In genomic region chrX:43427961-43428365, GRCm38 (mm10) we compare ENCODE assay signal across 10 mouse cellular contexts. TPM values are rescaled to one million over a fixed set of nuclear protein-coding genes. Genes with fewer than 3 reads are reported as not detected.
DNase-seq lines count a peak whose midpoint lies in the region; ATAC-seq and TF ChIP-seq lines count a peak whose summit lies in the region.
"Had no signal": no experiment of that assay in that cellular context is flagged by ENCODE, and none has a peak within 500 bp of the region (broad histone marks: within the 10 kb centered on the region; RNA-seq: fewer than 3 reads in every experiment).

No protein-coding gene starts in this region.

- ATAC-seq in heart, embryonic 16.5 days (replicated peaks; ENCODE audit: extremely low read depth, insufficient read depth, low FRiP score): no peak
- no peak for ATAC-seq in forebrain, embryonic 15.5 days (replicated peaks)

- no peak for DNase-seq in heart, adult 9 months (ENCODE audit: low spot score in 2 of 2)
- peak; percentile 40 for DNase-seq in brain, embryonic 14.5 days (ENCODE audit: low read depth)
- DNase-seq in midbrain, embryonic 10.5 days (ENCODE audit: low spot score): peak; percentile 22
- no peak for DNase-seq in gastrocnemius, postnatal 25 days
- no peak for DNase-seq in lung, adult 18-20 months
- DNase-seq in spleen, postnatal 14 days (ENCODE audit: low spot score in 2 of 2): no peak

- H3K4me2 ChIP-seq in heart, embryonic 16.5 days (ENCODE audit: low read depth, low read length): peak overlapping the region; percentile 67
- H3K4me2 ChIP-seq in forebrain, embryonic 15.5 days (replicated peaks): peak overlapping the region; percentile 67

- no peak for TF ChIP-seq CTCF in brain, embryonic 14.5 days (IDR thresholded peaks at IDR 0.05; ENCODE audit: borderline replicate concordance, extremely low read depth, insufficient read depth, insufficient read length)

- H3K9me3 ChIP-seq in heart, embryonic 16.5 days (replicated peaks; ENCODE audit: control insufficient read depth, low read length): no peaks in the 10 kb centered on the region
- H3K9me3 ChIP-seq in forebrain, embryonic 15.5 days: no peaks in the 10 kb centered on the region
- H3K9me3 ChIP-seq in midbrain, embryonic 10.5 days (replicated peaks): no peaks in the 10 kb centered on the region

- H3K36me3 ChIP-seq in heart, embryonic 16.5 days (ENCODE audit: control insufficient read depth, insufficient read depth): no peaks in the 10 kb centered on the region
- H3K36me3 ChIP-seq in forebrain, embryonic 15.5 days: no peaks in the 10 kb centered on the region
- H3K36me3 ChIP-seq in midbrain, embryonic 10.5 days: no peaks in the 10 kb centered on the region

- no peak overlapping the region for H3K9ac ChIP-seq in heart, embryonic 16.5 days (ENCODE audit: low read length)
- H3K9ac ChIP-seq in forebrain, embryonic 15.5 days (replicated peaks): peak overlapping the region; percentile 46

- no peak for TF ChIP-seq POLR2A in brain, embryonic 14.5 days (IDR thresholded peaks at IDR 0.05; ENCODE audit: borderline replicate concordance, extremely low read depth, insufficient read depth, insufficient read length, poor library complexity, severe bottlenecking)

- H3K4me3 ChIP-seq in heart, embryonic 16.5 days (ENCODE audit: low read length): peak overlapping the region; percentile 9; the same call in 1 of the 2 replicates
- H3K4me3 ChIP-seq in forebrain, embryonic 15.5 days: peak overlapping the region; percentile 50
- H3K4me3 ChIP-seq in midbrain, embryonic 10.5 days: peak overlapping the region; percentile 53
- H3K4me3 ChIP-seq: myocyte had no signal

- 0 out of 2 replicates have a peak, but pooled peaks cover 2% of the 10 kb centered on the region for H3K4me1 ChIP-seq in heart, embryonic 16.5 days (ENCODE audit: control insufficient read depth, insufficient read depth, low read length)
- H3K4me1 ChIP-seq in forebrain, embryonic 15.5 days: no peaks in the 10 kb centered on the region; the same call in 1 of the 2 replicates
- H3K4me1 ChIP-seq in midbrain, embryonic 10.5 days: peaks cover 5% of the 10 kb centered on the region; the same call in 1 of the 2 replicates

- H3K27me3 ChIP-seq in heart, embryonic 16.5 days (ENCODE audit: control insufficient read depth, insufficient read depth, low read length): peaks cover 10% of the 10 kb centered on the region
- H3K27me3 ChIP-seq in forebrain, embryonic 15.5 days: no peaks in the 10 kb centered on the region
- H3K27me3 ChIP-seq in midbrain, embryonic 10.5 days (ENCODE audit: low read depth, poor library complexity, severe bottlenecking): peaks cover 36% of the 10 kb centered on the region
- H3K27me3 ChIP-seq: CH12.LX had no signal

- no peak overlapping the region for H3K27ac ChIP-seq in heart, embryonic 16.5 days (ENCODE audit: low read length)
- H3K27ac ChIP-seq in forebrain, embryonic 15.5 days (replicated peaks): no peak overlapping the region
- H3K27ac ChIP-seq in midbrain, embryonic 10.5 days (replicated peaks): no peak overlapping the region

- 11% methylated on average over 12 of the region's 12 CpGs for WGBS in heart, embryonic 16.5 days
- 17% methylated on average over 12 of the region's 12 CpGs for WGBS in forebrain, embryonic 15.5 days
- 19% methylated on average over 12 of the region's 12 CpGs for WGBS in midbrain, embryonic 10.5 days

RNA-seq across cellular contexts. Expression of gene Tenm1, which starts 1.0 kb away (rescaled TPM):
- 0.03 and 0.24 TPM in 2 replicates for polyA plus RNA-seq in heart, embryonic 16.5 days (2015; fragmentation: Nextera tagmentation; extraction: Ambion mirVana)
- 14.1 and 21.3 TPM in 2 replicates for polyA plus RNA-seq in brain, embryonic 14.5 days (2012; rRNA removed)
- polyA plus RNA-seq in forebrain, embryonic 15.5 days (2015; fragmentation: Nextera tagmentation; extraction: Ambion mirVana): 17.4 and 18.5 TPM in 2 replicates
- 0.64 and 1.8 TPM in 2 replicates for polyA plus RNA-seq in midbrain, embryonic 10.5 days (2016; fragmentation: Nextera tagmentation; extraction: Ambion mirVana)
- under 1 TPM in 1 of 2 experiments, not detected in 1; 0.08 TPM for total RNA-seq in gastrocnemius, postnatal 25 days (2021)
- total RNA-seq: CH12.LX had no signal
- polyA plus RNA-seq: myocyte had no signal

Comparison
In these comparisons a context has a peak if more than half of its experiments do, and no peak if none do; other contexts are left out.
1. DNase-seq: peak in brain, embryonic 14.5 days (single experiment) and midbrain, embryonic 10.5 days (single experiment); none in heart, adult 9 months (0 of 2), gastrocnemius, postnatal 25 days (single experiment), lung, adult 18-20 months (0 of 2) and spleen, postnatal 14 days (0 of 2).
2. Peak in every context shown above with its lines, with median percentiles within 50 percentile points of each other: H3K4me3 ChIP-seq.